Mouse (Mus musculus) forebrain, embryonic 11.5 days (tissue): ENCODE measurements around the gene Chrna7. TPM values are rescaled to one million over a fixed set of nuclear protein-coding genes. Genes with fewer than 3 reads are reported as not detected.
A peak's percentile ranks its signal among the peaks of the same experiment; 100 is the strongest.

Source experiments
- ATAC-seq: fragments of 200-750 bp; cut with Nextera tagmentation; replicated peaks from 2 replicates; pipeline ENCODE4 v1.8.0; 2017; ENCODE audit warnings: moderate TSS enrichment; ENCODE audit not compliant: low FRiP score
- DNase-seq: peaks from one replicate; pipeline ENCODE4 v3.0.0-alpha.2; 2017; ENCODE audit warnings: low spot score
- H3K27ac ChIP-seq: fragments of 300-500 bp; sonication (generic); 2 replicates; pipeline ENCODE4 v1.5.1; 2014; ENCODE audit warnings: low read depth, low read length
- H3K27me3 ChIP-seq: fragments of 300-500 bp; sonication (generic); 2 replicates; pipeline ENCODE4 v1.6.1; 2014; ENCODE audit warnings: mild to moderate bottlenecking, low read length, mixed read lengths; ENCODE audit not compliant: control insufficient read depth, insufficient read depth
- H3K36me3 ChIP-seq: fragments of 300-500 bp; sonication (generic); 2 replicates; pipeline ENCODE4 v1.6.1; 2014; ENCODE audit warnings: mild to moderate bottlenecking, low read length, moderate library complexity, mixed read lengths; ENCODE audit not compliant: control insufficient read depth, insufficient read depth
- H3K4me1 ChIP-seq: fragments of 300-500 bp; sonication (generic); replicated peaks from 2 replicates; pipeline ENCODE4 v1.6.1; 2014; ENCODE audit warnings: low read length, mixed read lengths; ENCODE audit not compliant: control insufficient read depth, insufficient read depth
- H3K4me2 ChIP-seq: fragments of 300-500 bp; sonication (generic); 2 replicates; pipeline ENCODE4 v1.6.1; 2014; ENCODE audit warnings: low read depth, mild to moderate bottlenecking, low read length, moderate library complexity, mixed read lengths; ENCODE audit not compliant: severe bottlenecking
- H3K4me3 ChIP-seq: fragments of 300-500 bp; sonication (generic); 2 replicates; pipeline ENCODE4 v1.5.1; 2014; ENCODE audit warnings: low read depth, low read length
- H3K9ac ChIP-seq: fragments of 300-500 bp; sonication (generic); 2 replicates; pipeline ENCODE4 v1.6.1; 2014; ENCODE audit warnings: low read length
- H3K9me3 ChIP-seq: fragments of 300-500 bp; sonication (generic); 2 replicates; pipeline ENCODE4 v1.6.1; 2016; ENCODE audit warnings: low read length, mixed read lengths; ENCODE audit not compliant: control insufficient read depth
- WGBS: fragments of 180-500 bp; shearing (Covaris S2); extraction: QIAGEN DNeasy Blood & Tissue Kit; methylation state at CpG from one replicate; pipeline ENCODE4 v1.1.7; 2014; 5-methylcytosine and 5-hydroxymethylcytosine counted together
- polyA plus RNA-seq: library from polyadenylated mRNA; unstranded; fragments of >200 nt; fragmentation: Nextera tagmentation; extraction: Ambion mirVana; gene quantifications from 2 replicates; pipeline ENCODE4 v1.2.1, GENCODE M21; 2014

The Chrna7 gene
- polyA plus RNA-seq, 1 experiment from 2014 or later = 5.1 TPM

DNA sequence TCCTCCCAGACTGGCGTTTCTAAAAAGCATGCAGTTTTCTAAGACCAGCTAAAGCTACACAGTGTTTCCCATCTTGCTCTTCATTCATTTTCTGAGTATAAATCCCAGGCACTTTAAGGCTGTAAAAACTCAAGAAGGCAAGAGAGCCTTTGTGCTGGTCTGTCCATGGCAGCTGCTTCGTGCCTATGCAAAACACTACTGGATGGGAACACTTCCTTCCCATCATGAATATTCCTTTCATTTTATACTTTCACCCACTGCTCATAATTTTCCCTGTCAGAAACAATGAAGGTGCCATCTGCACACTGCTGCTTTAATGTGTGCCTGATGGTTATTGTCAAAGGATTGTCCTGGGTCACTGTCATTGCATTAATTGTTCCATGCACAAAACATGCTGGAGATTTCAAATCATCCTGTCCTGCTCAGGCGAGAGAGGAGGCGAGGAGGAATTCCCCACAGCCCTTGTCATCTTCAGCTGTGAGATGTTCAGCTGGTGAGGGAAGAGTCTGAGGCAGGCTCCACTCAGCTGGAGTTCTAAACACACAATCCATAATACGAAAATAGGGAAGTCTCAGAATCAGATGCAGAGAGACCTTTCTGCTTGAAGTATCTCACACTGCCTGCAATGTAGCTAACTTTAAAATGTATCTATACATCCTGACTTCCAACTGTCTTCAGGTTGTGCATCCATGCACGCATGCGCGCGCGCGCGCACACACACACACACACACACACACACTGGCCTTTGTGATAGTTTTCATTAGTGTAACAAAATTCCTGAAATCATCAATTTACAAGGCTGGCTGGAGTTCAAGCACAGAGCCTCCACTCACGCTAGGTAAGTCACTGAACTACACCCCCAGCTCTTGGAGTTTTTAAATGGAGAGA is 22.5 kb downstream of the Chrna7 start:
- no peaks in the 10 kb centered on the region for H3K36me3 ChIP-seq
- no peak overlapping the region for H3K9ac ChIP-seq
- 85% methylated on average over 13 of the region's 13 CpGs for WGBS
- no peaks in the 10 kb centered on the region for H3K9me3 ChIP-seq
- H3K4me3 ChIP-seq = no peak overlapping the region
- DNase-seq (no peak), ATAC-seq (peak; percentile 33; the same call in 1 of the 2 replicates)
- no peak overlapping the region for H3K4me2 ChIP-seq
- no peak overlapping the region for H3K27ac ChIP-seq
- no peaks in the 10 kb centered on the region for H3K27me3 ChIP-seq
- H3K4me1 ChIP-seq = no peaks in the 10 kb centered on the region

DNA sequence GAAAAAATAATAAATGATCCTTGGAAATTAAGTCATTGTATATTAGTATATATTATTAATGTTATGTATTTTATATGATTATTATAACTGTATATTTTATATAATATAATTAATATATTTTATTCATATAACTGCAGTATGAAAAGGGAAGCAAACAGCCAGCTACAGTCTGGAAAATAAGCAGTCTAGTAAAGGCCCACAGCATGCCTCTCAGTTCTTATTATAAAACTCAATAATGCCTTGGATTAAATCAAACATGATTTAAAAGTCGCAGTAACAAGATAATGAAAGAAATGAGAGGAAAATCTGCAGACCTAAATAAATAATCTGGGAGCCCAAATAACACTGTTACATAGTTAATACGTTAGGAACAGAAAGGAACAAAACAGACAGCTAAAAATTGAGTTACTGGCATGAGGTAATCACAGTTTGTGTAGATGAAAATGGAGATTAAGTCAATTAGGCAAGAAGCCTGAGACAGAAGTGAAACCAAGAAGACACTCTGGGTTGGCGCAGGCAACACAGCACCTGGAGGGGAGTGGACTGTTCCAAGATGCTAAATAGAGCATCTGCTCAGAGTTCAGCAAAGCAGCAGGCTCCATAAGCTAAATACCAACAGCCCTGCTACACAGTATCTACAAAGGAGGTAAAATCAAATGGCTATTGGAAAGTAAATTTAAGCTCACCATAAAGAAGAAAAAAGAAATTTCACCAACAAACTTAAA is 42.1 kb downstream of the Chrna7 start:
- WGBS = 77% methylated on average over 3 of the region's 3 CpGs
- Histone ChIP-seq H3K9ac (no peak overlapping the region), H3K27me3 (no peaks in the 10 kb centered on the region), H3K4me2 (no peak overlapping the region), H3K27ac (no peak overlapping the region), H3K9me3 (no peaks in the 10 kb centered on the region), H3K36me3 (no peaks in the 10 kb centered on the region), H3K4me1 (no peaks in the 10 kb centered on the region), H3K4me3 (no peak overlapping the region)
- ATAC-seq (no peak), DNase-seq (no peak)

DNA sequence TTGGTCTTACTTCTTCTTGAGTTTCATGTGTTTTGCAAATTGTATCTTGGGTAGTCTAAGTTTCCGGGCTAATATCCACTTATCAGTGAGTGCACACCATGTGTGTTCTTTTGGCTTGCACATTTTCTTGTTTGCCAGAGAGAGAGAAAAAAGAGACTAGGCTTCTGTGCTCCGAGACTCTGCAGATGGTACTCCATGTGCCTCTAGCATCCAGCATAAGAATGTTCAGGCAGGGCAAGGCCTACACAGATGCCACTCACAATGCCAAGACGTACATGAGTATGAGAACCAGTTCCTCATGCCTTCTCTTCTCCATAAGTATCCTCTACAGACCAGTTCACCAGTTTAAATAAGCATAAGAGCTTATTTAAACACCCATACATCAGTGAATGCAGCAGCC is 47.8 kb downstream of the Chrna7 start:
- 93% methylated on average over 3 of the region's 3 CpGs for WGBS
- Histone ChIP-seq H3K4me3 (no peak overlapping the region), H3K27me3 (no peaks in the 10 kb centered on the region), H3K4me1 (no peaks in the 10 kb centered on the region), H3K4me2 (no peak overlapping the region), H3K36me3 (no peaks in the 10 kb centered on the region), H3K9me3 (no peaks in the 10 kb centered on the region), H3K27ac (no peak overlapping the region), H3K9ac (no peak overlapping the region)
- no peak for ATAC-seq
- no peak for DNase-seq

DNA sequence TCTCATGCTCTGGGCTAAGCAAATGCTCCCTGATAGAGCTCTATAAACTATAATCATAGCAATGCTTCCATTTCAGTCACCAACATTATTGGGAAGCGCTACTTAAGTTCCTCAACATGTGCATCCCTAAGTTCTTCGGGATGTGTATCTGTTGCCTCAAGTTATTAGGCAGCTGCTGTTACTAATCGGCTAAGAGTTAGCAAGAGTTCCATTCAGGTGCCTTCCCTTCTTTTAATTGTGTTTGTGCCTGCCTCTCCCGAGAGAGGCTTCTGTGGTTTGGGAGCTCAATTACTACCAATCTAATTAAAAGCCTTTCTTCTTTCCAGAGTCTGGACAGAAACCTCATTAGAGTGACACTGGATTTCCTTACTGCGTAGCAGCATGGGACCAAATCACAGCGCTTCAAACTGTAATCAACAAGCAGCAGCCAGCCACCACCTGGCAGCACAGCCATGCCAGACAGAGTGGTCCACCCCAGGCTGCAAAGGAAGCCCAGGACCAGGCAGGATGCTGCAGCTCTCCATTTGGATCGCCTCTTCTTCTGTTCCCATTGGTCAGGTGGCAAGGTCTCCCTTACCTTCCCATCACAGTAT is 50.0 kb downstream of the Chrna7 start:
- no peak overlapping the region for H3K4me2 ChIP-seq
- H3K9ac ChIP-seq = no peak overlapping the region
- DNase-seq (peak; percentile 63), ATAC-seq (peak; percentile 87)
- no peaks in the 10 kb centered on the region for H3K4me1 ChIP-seq
- no peak overlapping the region for H3K27ac ChIP-seq
- no peaks in the 10 kb centered on the region for H3K27me3 ChIP-seq
- H3K36me3 ChIP-seq = no peaks in the 10 kb centered on the region
- WGBS = 17% methylated on average over 7 of the region's 7 CpGs
- H3K4me3 ChIP-seq = no peak overlapping the region
- H3K9me3 ChIP-seq = no peaks in the 10 kb centered on the region

DNA sequence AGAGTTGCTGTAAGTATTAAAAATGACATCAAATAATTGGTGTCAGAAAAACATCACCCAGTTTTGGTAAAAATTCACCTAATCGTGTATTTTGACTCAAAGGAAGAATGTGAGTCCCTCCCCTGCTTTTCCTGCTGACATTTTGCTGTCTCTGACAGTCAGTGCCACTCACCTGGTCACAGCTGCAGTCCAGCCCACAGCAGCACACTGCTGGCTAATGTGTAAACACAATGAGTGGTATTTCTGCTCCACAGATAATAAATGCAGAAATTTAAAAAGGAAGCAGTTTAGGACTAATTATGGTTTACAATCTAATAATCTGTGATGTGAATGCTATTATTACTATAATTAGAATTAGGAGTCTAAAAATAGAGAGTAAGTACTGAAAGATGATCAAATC is 59.1 kb downstream of the Chrna7 start:
- H3K4me3 ChIP-seq = no peak overlapping the region
- WGBS = 86% methylated on average over 1 of the region's 1 CpGs

DNA sequence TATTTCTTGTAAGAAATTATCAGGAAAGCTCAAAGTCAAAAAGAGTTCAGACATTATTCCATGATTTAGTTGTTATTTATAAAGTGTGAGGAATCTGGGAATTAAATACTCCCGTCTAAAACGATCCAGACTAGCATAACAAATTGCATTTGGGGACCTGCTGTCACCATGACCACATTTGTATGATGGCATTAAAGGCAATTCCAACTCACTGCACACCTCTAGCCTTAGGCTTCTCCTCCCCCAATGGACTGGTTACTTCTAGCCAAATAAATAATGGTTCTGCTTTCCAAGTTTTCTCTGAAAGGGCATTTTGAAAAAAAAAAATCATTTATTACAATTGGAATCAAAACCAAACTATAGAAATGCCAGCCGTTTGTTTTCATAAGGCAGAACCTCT is 63.6 kb downstream of the Chrna7 start:
- H3K4me2 ChIP-seq = no peak overlapping the region
- WGBS = 83% methylated on average over 3 of the region's 3 CpGs
- ATAC-seq (no peak), DNase-seq (no peak)
- H3K4me3 ChIP-seq = no peak overlapping the region
- H3K4me1 ChIP-seq = no peaks in the 10 kb centered on the region
- no peak overlapping the region for H3K27ac ChIP-seq
- H3K27me3 ChIP-seq = no peaks in the 10 kb centered on the region
- H3K9ac ChIP-seq = no peak overlapping the region
- no peaks in the 10 kb centered on the region for H3K9me3 ChIP-seq
- no peaks in the 10 kb centered on the region for H3K36me3 ChIP-seq

More for the DNA sequence above, 59.1 kb downstream of the Chrna7 start:
- H3K36me3 ChIP-seq = no peaks in the 10 kb centered on the region
- H3K4me2 ChIP-seq = no peak overlapping the region
- DNase-seq (no peak), ATAC-seq (no peak)
- no peaks in the 10 kb centered on the region for H3K4me1 ChIP-seq
- no peaks in the 10 kb centered on the region for H3K27me3 ChIP-seq
- H3K9me3 ChIP-seq = no peaks in the 10 kb centered on the region
- no peak overlapping the region for H3K9ac ChIP-seq
- H3K27ac ChIP-seq = no peak overlapping the region

DNA sequence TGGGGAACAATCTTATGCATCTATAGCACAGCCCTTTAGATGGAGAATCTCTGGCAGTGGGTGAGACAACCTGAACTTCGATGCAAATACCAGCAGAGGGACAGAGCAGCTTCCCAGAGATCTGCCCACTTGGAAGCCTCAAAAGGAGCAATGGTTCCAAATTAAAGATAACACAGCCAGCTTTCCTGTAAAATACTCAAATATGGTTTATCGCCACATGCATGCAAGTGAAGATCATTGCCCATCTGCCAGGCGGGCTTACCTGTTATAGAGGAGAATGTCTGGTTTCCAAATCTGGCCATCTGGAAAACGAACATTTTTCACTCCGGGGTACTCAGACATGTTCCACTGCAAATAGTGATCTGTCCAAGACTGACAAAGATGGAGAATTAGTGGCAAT is 64.0 kb downstream of the Chrna7 start:
- Histone ChIP-seq H3K4me1 (no peaks in the 10 kb centered on the region), H3K27me3 (no peaks in the 10 kb centered on the region), H3K4me2 (no peak overlapping the region), H3K4me3 (no peak overlapping the region), H3K9me3 (no peaks in the 10 kb centered on the region), H3K9ac (no peak overlapping the region), H3K27ac (no peak overlapping the region), H3K36me3 (no peaks in the 10 kb centered on the region)
- WGBS = 86% methylated on average over 5 of the region's 5 CpGs
- ATAC-seq = no peak
- no peak for DNase-seq

DNA sequence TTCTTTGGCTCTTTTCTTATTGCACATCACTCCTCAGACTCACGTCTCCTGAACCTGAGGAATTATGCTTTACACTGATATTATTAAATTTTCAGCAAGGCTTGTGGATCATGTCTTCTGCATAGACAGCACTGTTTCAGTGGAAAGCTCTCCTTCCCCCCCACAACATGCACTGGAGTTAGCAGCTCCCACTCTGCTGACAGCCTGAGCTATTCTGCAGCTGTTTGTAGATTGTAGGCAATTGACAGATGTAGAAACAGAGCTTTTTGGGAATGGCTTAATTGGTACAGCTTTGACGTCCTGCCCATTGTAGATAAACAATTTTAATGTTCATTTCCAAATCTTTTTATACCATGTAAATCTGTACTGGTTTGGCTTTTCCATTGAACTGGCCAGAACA is 89.8 kb downstream of the Chrna7 start:
- WGBS = 73% methylated on average over 2 of the region's 2 CpGs
- H3K27ac ChIP-seq = no peak overlapping the region
- DNase-seq = no peak
- no peak overlapping the region for H3K4me2 ChIP-seq
- ATAC-seq = no peak
- H3K9ac ChIP-seq = no peak overlapping the region
- H3K4me1 ChIP-seq = no peaks in the 10 kb centered on the region
- no peaks in the 10 kb centered on the region for H3K9me3 ChIP-seq
- H3K36me3 ChIP-seq = no peaks in the 10 kb centered on the region
- H3K4me3 ChIP-seq = no peak overlapping the region
- no peaks in the 10 kb centered on the region for H3K27me3 ChIP-seq
